Mouse (Mus musculus) liver, embryonic 14.5 days (tissue): Measurements from ENCODE around the gene Taar9.

Experiments
- CTCF ChIP-seq: IDR thresholded peaks from 2 replicates; pipeline ENCODE4 v1.5.1; 2016; ENCODE audit warnings: antibody characterized with exemption, low read depth, control low read depth
- EP300 ChIP-seq: IDR thresholded peaks from 2 replicates; pipeline ENCODE4 v1.6.1; 2016; ENCODE audit warnings: antibody characterized with exemption, low read depth

GRCm38 (mm10) chr10:24131451-24132262 lies 22.3 kb upstream of the Taar9 start:
- TF ChIP-seq CTCF (peak; percentile 77), EP300 (no peak)
